Mouse (Mus musculus): ENCODE results near the gene Adam12. TPM values are rescaled to one million over a fixed set of nuclear protein-coding genes. Genes with fewer than 3 reads are reported as not detected.

Adam12 gene
- polyA plus RNA-seq, 1 experiment from 2014 or later = 15.1 TPM

DNA sequence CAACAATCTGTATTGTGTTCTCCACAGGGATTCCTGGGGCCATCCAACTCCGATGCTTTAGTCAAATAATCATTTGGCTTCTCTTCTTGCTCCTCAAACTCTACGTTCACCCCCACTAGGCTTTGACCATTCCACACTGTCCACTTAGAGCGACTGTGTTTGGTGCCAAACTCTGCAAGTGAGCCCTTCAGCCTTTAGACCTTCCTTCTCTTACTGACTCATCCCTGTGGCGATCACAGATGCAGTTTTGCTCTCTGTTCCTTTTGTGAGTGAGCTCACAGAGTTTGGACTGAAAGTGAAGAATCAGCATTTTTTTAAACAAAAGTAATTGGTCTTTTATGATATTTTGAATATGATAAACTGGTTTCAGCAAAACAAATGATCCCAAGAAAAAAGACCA lies 80.6 kb downstream of the Adam12 start:
- ATAC-seq (replicated peaks; ENCODE audit: low FRiP score, low TSS enrichment, low read depth) = no peak

DNA sequence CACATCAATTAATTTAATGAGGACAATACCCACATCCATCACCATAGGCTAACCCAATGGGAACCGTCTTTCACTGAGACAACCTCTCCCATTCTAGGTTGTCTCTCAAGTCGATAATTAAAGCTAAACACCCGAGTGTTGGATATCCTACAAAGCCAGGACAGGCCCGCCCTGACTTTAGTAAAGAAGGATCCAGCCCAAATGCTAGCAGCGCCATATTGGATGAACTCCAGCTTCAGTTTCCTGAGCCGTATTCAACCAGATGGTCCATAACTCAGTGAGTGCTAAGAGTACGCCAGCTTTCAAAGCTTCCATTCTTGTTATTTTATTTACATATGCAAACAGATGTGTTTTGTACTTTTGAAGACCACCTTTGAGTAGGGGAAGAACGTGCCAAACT lies 81.6 kb downstream of the Adam12 start:
- no peak overlapping the region for H3K9ac ChIP-seq (ENCODE audit: low read length)
- DNase-seq (ENCODE audit: low spot score) (no peak), ATAC-seq (replicated peaks; ENCODE audit: low FRiP score, low TSS enrichment, low read depth) (no peak)
- 0 out of 2 replicates have a peak, but pooled peaks cover 7% of the 10 kb centered on the region for H3K4me1 ChIP-seq (replicated peaks; ENCODE audit: control insufficient read depth, insufficient read depth, low read length)
- no peaks in the 10 kb centered on the region for H3K36me3 ChIP-seq (ENCODE audit: control insufficient read depth, insufficient read depth, low read length)
- H3K4me3 ChIP-seq (ENCODE audit: low read depth, low read length) = no peak overlapping the region
- H3K27ac ChIP-seq (ENCODE audit: low read depth) = no peak overlapping the region
- WGBS = 80% methylated on average over 8 of the region's 8 CpGs
- no peaks in the 10 kb centered on the region for H3K27me3 ChIP-seq (replicated peaks; ENCODE audit: control insufficient read depth, insufficient read depth, low read length)
- H3K9me3 ChIP-seq (ENCODE audit: control insufficient read depth, low read length) = no peaks in the 10 kb centered on the region
- no peak overlapping the region for H3K4me2 ChIP-seq (ENCODE audit: low read length)

More for the DNA sequence above, 80.6 kb downstream of the Adam12 start:
- Histone ChIP-seq H3K27me3 (replicated peaks; ENCODE audit: control insufficient read depth, insufficient read depth, low read length) (no peaks in the 10 kb centered on the region), H3K4me1 (replicated peaks; ENCODE audit: control insufficient read depth, insufficient read depth, low read length) (0 out of 2 replicates have a peak, but pooled peaks cover 7% of the 10 kb centered on the region), H3K36me3 (ENCODE audit: control insufficient read depth, insufficient read depth, low read length) (no peaks in the 10 kb centered on the region), H3K9ac (ENCODE audit: low read length) (no peak overlapping the region), H3K27ac (ENCODE audit: low read depth) (no peak overlapping the region), H3K4me3 (ENCODE audit: low read depth, low read length) (no peak overlapping the region), H3K9me3 (ENCODE audit: control insufficient read depth, low read length) (no peaks in the 10 kb centered on the region), H3K4me2 (ENCODE audit: low read length) (no peak overlapping the region)
- DNase-seq (ENCODE audit: low spot score) = no peak
- WGBS = 69% methylated on average over 4 of the region's 4 CpGs

DNA sequence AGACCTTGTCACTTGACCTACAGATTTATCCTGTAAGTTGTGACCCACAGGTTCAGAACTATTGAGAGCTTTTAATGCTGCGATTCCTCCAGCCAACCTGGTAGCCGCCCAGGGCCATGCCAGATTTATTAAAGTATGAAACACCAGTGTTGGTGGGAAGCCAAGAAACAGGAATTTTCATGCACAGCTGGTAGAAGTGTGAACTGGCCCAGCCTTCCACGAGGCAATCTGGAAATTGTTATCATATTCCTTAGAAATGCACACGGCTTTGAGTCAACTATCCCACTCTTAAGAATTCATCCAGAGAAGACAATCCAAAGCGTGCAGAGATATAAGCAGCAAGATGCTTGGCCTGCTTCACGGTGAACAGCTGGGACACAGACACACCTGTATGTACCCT lies 82.6 kb downstream of the Adam12 start:
- Histone ChIP-seq H3K27me3 (replicated peaks; ENCODE audit: control insufficient read depth, insufficient read depth, low read length) (no peaks in the 10 kb centered on the region), H3K9ac (ENCODE audit: low read length) (no peak overlapping the region), H3K27ac (ENCODE audit: low read depth) (no peak overlapping the region), H3K9me3 (ENCODE audit: control insufficient read depth, low read length) (no peaks in the 10 kb centered on the region), H3K4me1 (replicated peaks; ENCODE audit: control insufficient read depth, insufficient read depth, low read length) (0 out of 2 replicates have a peak, but pooled peaks cover 7% of the 10 kb centered on the region), H3K36me3 (ENCODE audit: control insufficient read depth, insufficient read depth, low read length) (no peaks in the 10 kb centered on the region), H3K4me2 (ENCODE audit: low read length) (no peak overlapping the region), H3K4me3 (ENCODE audit: low read depth, low read length) (no peak overlapping the region)
- ATAC-seq (replicated peaks; ENCODE audit: low FRiP score, low TSS enrichment, low read depth) (no peak), DNase-seq (ENCODE audit: low spot score) (no peak)
- WGBS = 56% methylated on average over 6 of the region's 6 CpGs

DNA sequence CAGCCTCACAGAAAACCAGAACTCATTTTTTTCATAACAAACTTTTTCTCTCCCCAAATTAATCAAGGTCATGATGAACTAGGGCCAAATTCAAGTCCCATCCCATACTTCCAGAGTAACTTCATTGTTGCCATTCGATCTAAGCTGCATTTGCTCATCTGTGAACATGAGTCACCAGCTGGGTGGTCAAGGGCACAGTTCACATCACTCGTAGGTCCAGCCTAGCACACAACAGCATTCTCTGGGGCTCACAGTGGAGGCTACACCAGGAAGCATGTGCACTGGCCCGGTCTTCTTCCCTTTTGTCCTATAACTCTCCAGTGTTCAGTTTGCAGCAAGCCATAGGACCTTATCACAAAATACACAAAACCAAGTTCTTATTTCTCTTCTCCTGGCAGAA lies 84.4 kb downstream of the Adam12 start:
- H3K9ac ChIP-seq (ENCODE audit: low read length) = no peak overlapping the region
- no peak overlapping the region for H3K4me3 ChIP-seq (ENCODE audit: low read depth, low read length)
- H3K27me3 ChIP-seq (replicated peaks; ENCODE audit: control insufficient read depth, insufficient read depth, low read length) = no peaks in the 10 kb centered on the region
- no peak for DNase-seq (ENCODE audit: low spot score)
- 89% methylated on average over 3 of the region's 3 CpGs for WGBS
- H3K9me3 ChIP-seq (ENCODE audit: control insufficient read depth, low read length) = no peaks in the 10 kb centered on the region
- no peak for ATAC-seq (replicated peaks; ENCODE audit: low FRiP score, low TSS enrichment, low read depth)
- H3K4me1 ChIP-seq (replicated peaks; ENCODE audit: control insufficient read depth, insufficient read depth, low read length) = peaks cover 14% of the 10 kb centered on the region; the same call in 1 of the 2 replicates
- H3K36me3 ChIP-seq (ENCODE audit: control insufficient read depth, insufficient read depth, low read length) = no peaks in the 10 kb centered on the region
- no peak overlapping the region for H3K4me2 ChIP-seq (ENCODE audit: low read length)
- no peak overlapping the region for H3K27ac ChIP-seq (ENCODE audit: low read depth)

DNA sequence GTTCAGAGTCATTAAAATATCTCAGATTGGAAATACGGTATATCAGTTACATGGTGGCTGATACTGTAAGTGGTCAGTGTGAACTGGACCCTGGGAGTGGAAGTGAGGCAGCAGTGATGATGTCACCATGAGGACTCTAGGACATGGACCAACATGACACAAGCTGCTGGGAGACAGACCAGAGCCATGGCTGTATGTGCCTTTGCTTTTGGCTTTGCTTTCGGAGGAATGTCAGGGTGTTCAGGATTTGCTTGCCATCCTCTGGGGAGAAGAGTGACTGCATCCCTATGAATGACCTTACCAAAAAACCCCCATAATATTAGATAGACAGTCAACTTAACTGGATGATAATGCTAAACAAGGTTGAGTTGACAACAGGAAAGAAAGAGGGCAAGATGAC lies 85.1 kb downstream of the Adam12 start:
- Histone ChIP-seq H3K9ac (ENCODE audit: low read length) (no peak overlapping the region), H3K27me3 (replicated peaks; ENCODE audit: control insufficient read depth, insufficient read depth, low read length) (no peaks in the 10 kb centered on the region), H3K27ac (ENCODE audit: low read depth) (no peak overlapping the region), H3K4me2 (ENCODE audit: low read length) (no peak overlapping the region), H3K36me3 (ENCODE audit: control insufficient read depth, insufficient read depth, low read length) (no peaks in the 10 kb centered on the region), H3K4me3 (ENCODE audit: low read depth, low read length) (no peak overlapping the region), H3K4me1 (replicated peaks; ENCODE audit: control insufficient read depth, insufficient read depth, low read length) (peaks cover 14% of the 10 kb centered on the region; the same call in 1 of the 2 replicates), H3K9me3 (ENCODE audit: control insufficient read depth, low read length) (no peaks in the 10 kb centered on the region)
- ATAC-seq (replicated peaks; ENCODE audit: low FRiP score, low TSS enrichment, low read depth) (no peak), DNase-seq (ENCODE audit: low spot score) (no peak)
- WGBS = 99% methylated on average over 2 of the region's 2 CpGs

DNA sequence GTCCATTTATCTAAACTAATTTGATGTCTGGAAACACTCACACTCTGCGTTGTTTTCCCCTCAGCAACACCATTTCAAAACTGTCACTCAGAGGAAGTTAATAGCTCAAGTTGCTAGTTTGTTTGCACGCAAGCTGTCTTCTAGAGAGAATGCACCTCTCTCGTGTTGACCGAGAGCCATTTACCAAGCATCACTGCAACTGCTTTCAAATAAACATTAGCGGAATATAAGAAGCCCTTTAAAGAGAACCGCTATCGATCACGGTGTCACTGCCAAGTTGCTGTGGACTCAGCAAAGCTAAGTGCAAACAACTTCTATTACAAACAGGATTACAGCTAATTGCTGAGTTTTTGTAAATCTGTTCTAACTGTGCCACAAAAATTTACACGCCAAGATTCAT lies 87.8 kb downstream of the Adam12 start:
- 0 out of 2 replicates have a peak overlapping the region, but pooled peaks have one; percentile 38 for H3K27ac ChIP-seq (ENCODE audit: low read depth)
- H3K27me3 ChIP-seq (replicated peaks; ENCODE audit: control insufficient read depth, insufficient read depth, low read length) = no peaks in the 10 kb centered on the region
- H3K4me2 ChIP-seq (ENCODE audit: low read length) = no peak overlapping the region
- ATAC-seq (replicated peaks; ENCODE audit: low FRiP score, low TSS enrichment, low read depth) (no peak), DNase-seq (ENCODE audit: low spot score) (no peak)
- 52% methylated on average over 9 of the region's 9 CpGs for WGBS
- no peaks in the 10 kb centered on the region for H3K9me3 ChIP-seq (ENCODE audit: control insufficient read depth, low read length)
- H3K9ac ChIP-seq (ENCODE audit: low read length) = no peak overlapping the region
- peaks cover 7% of the 10 kb centered on the region; the same call in 1 of the 2 replicates for H3K4me1 ChIP-seq (replicated peaks; ENCODE audit: control insufficient read depth, insufficient read depth, low read length)
- no peak overlapping the region for H3K4me3 ChIP-seq (ENCODE audit: low read depth, low read length)
- no peaks in the 10 kb centered on the region for H3K36me3 ChIP-seq (ENCODE audit: control insufficient read depth, insufficient read depth, low read length)

DNA sequence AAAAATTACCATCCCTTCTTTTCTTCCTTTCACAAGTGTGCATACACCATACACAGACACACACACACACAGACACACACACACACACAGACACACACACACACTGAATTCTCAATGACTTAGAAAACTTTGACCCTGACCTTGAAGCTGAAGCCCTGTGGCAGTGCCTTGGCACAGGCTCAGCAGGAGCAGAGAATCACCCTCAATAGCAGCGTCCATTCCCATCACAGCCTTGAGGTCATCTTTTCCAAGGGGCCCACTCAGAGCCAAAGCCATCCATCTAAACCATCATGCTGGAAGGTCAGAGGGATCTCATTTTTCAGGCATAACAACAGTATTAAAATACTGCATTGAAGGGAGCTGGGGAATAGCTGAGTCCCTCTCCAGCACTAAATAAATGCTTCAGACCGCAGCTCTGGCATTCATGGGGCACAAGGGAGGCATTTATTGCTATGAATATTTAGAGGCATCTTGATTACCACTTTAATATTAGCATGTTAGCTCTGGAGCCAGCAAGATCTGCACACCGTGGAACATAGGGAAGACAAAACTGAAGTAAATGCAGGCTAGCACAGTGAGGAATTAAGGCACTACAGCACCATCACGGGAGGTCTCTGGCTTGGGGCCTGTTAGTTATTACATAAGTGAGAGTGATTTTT lies 92.5 kb downstream of the Adam12 start:
- Histone ChIP-seq H3K4me1 (replicated peaks; ENCODE audit: control insufficient read depth, insufficient read depth, low read length) (peaks cover 7% of the 10 kb centered on the region; the same call in 1 of the 2 replicates), H3K27me3 (replicated peaks; ENCODE audit: control insufficient read depth, insufficient read depth, low read length) (no peaks in the 10 kb centered on the region), H3K9ac (ENCODE audit: low read length) (no peak overlapping the region), H3K27ac (ENCODE audit: low read depth) (no peak overlapping the region), H3K4me2 (ENCODE audit: low read length) (no peak overlapping the region), H3K9me3 (ENCODE audit: control insufficient read depth, low read length) (no peaks in the 10 kb centered on the region), H3K36me3 (ENCODE audit: control insufficient read depth, insufficient read depth, low read length) (no peaks in the 10 kb centered on the region), H3K4me3 (ENCODE audit: low read depth, low read length) (no peak overlapping the region)
- no peak for ATAC-seq (replicated peaks; ENCODE audit: low FRiP score, low TSS enrichment, low read depth)
- DNase-seq (ENCODE audit: low spot score) = no peak
- WGBS = 69% methylated on average over 4 of the region's 4 CpGs

DNA sequence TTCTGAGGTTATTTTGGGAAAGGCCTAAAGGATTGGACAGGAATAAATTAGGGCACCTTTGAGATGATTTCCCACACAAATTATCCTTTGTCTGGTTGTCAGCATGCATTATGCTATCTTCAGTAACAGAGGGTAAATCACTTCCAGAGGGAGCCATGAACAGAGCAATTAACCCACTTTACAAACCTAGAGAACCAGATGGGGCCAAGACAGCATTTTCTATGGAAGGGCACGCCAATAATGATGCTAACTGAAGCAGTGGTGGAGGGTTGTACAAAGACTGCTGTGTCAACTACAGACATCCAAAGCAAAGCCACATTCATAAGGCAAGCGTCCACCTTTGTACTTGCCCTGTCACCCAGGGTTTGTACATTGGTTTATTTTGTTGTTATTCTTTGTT lies 99.6 kb downstream of the Adam12 start:
- Histone ChIP-seq H3K36me3 (ENCODE audit: control insufficient read depth, insufficient read depth, low read length) (no peaks in the 10 kb centered on the region), H3K9ac (ENCODE audit: low read length) (no peak overlapping the region), H3K4me3 (ENCODE audit: low read depth, low read length) (no peak overlapping the region), H3K4me2 (ENCODE audit: low read length) (no peak overlapping the region), H3K27ac (ENCODE audit: low read depth) (no peak overlapping the region), H3K27me3 (replicated peaks; ENCODE audit: control insufficient read depth, insufficient read depth, low read length) (no peaks in the 10 kb centered on the region), H3K9me3 (ENCODE audit: control insufficient read depth, low read length) (0 out of 2 replicates have a peak, but pooled peaks cover 3% of the 10 kb centered on the region), H3K4me1 (replicated peaks; ENCODE audit: control insufficient read depth, insufficient read depth, low read length) (no peaks in the 10 kb centered on the region)
- 83% methylated on average over 2 of the region's 2 CpGs for WGBS
- ATAC-seq (replicated peaks; ENCODE audit: low FRiP score, low TSS enrichment, low read depth) (no peak), DNase-seq (ENCODE audit: low spot score) (no peak)

DNA sequence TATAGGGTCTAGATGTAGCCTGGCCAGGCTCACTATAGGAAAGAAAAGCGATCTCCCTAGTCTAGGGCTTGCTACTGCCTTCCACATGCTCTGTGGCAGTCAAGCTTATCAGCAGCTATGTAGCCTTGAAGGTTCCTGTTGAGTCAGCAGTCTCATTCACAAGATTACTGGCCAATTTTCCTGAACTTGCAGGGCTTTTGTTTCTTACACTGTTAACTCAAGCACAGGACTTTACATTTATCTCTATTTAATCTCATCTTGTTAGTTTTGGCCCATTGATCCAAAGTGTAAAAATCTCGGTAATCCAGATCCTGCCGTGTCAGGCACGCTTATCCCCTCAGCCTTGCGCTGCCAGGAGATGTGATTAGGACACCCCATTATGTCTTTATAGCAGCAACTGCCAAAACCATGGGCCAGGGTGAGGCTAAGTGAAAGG lies 103.8 kb downstream of the Adam12 start:
- Histone ChIP-seq H3K4me2 (ENCODE audit: low read length) (no peak overlapping the region), H3K36me3 (ENCODE audit: control insufficient read depth, insufficient read depth, low read length) (no peaks in the 10 kb centered on the region), H3K9ac (ENCODE audit: low read length) (no peak overlapping the region), H3K27me3 (replicated peaks; ENCODE audit: control insufficient read depth, insufficient read depth, low read length) (no peaks in the 10 kb centered on the region), H3K27ac (ENCODE audit: low read depth) (no peak overlapping the region), H3K4me3 (ENCODE audit: low read depth, low read length) (no peak overlapping the region), H3K4me1 (replicated peaks; ENCODE audit: control insufficient read depth, insufficient read depth, low read length) (no peaks in the 10 kb centered on the region), H3K9me3 (ENCODE audit: control insufficient read depth, low read length) (0 out of 2 replicates have a peak, but pooled peaks cover 3% of the 10 kb centered on the region)
- DNase-seq (ENCODE audit: low spot score) (no peak), ATAC-seq (replicated peaks; ENCODE audit: low FRiP score, low TSS enrichment, low read depth) (no peak)
- WGBS = 78% methylated on average over 5 of the region's 5 CpGs
